Mouse (Mus musculus) c-Kit-positive CD71-negative TER-119-negative erythroid progenitor cells, embryonic 14.5 days (primary cell): Measurements from ENCODE around the gene Gm49388.

Experiments
- DNase-seq: peaks from one replicate; pipeline ENCODE4 v3.0.0-alpha.2; 2013; ENCODE audit warnings: low read depth

The Gm49388 gene

GRCm38 (mm10) chr7:127785308-127785707, at the start of gene Gm49388:
Gene Gm49388 (plus strand): TSS chr7:127785608.
- DNase-seq, result no peak

DNA sequence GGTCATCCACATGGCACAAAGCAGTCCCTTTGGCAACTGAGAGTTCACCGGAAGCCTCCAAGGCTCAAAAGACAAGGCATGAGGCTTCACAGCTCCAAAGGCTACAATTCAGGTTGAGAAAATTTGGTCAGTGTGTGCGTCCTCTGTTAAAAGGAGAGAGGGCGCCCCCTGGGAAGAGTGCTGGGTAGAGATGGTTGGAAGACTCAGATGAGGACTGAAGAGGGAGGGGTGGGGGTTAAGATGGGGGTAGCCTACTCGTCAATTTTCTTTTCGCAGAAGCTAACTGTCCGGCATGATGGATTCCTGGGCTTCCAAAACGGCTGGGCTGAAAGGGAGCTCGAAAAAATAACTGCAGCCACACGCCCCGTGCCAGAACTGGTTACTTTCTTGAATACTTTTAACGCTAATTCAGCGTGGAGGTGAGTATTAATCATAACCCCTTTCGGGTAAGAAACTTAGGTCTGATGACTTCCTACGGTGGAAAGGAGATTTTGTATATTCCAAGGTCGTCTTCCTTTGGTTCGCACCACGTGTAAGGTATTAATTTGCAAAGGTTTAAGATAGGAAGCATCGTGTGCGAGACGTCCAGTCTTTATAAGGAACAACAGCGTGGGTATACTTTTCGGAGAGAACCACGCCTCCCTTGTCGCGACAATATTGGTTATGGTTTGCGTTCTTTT, 40.9 kb upstream of the Gm49388 start, which contains the start of gene Fbxl19:
Gene Fbxl19, plus strand, starts transcription at position 178 of the 680 bp plus-strand sequence.
- DNase-seq, result peak; percentile 81

DNA sequence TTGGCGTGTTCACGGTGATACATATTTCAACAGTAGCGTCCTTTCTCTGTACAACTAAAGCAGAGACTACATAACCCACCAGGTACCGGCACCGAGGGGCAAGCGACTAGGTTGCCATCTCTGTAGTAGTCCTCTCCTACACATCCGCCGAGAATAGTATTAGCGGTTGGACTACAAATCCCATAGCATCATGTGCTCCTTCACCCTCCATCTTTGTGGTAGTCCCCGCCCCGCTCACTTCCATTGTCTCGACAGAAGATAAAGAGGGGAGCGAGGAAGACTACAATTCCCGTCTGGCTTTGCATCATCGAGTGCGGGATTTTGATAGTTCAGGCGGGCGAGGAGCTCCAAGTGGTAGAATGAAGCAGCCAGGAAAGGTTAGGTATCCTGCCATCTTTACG, 40.2 kb upstream of the Gm49388 start:
- peak; percentile 90 for DNase-seq

GRCm38 (mm10) chr7:127745652-127746493, 39.5 kb upstream of the Gm49388 start:
- DNase-seq, result peak; percentile 74

GRCm38 (mm10) chr7:127746494-127747491, 38.6 kb upstream of the Gm49388 start:
- no peak for DNase-seq

DNA sequence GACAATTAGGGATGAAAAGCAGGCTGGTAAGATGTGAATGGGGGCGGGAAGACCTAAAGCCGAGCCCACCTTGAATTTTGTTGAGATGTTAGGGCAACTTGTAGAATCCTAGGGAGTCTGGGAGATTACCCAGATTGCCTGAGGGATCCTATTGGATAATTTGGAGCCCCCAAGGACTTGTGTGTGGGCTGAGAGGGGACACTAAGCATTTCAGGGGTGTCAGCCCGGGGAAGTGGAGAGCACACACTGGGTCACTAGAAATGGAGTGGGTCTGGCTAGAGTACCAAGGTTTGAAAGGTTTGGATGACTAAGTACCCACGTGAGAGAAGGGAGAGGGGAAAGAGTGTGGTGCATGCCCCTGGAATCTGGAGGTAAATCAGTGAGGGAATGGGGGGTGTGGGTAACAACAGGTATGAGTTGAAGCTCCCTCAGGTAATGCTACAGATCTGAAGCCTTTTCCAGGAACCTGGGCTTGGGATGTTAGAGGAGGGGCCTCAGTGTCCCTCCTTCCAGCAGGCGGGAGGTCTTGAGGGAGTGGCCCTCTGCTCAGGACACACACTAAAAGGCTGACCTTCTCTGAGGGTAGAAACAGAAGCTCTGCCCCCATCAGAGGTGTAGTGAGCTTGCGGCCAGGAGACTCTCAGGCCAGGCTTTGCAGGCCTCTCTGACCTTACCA, 37.7 kb upstream of the Gm49388 start:
- no peak for DNase-seq

GRCm38 (mm10) chr7:127748235-127748560, 37.2 kb upstream of the Gm49388 start:
- DNase-seq, result no peak

- no peak for DNase-seq
Observed at GRCm38 (mm10) chr7:127750131-127751127, 35.0 kb upstream of the Gm49388 start.

DNA sequence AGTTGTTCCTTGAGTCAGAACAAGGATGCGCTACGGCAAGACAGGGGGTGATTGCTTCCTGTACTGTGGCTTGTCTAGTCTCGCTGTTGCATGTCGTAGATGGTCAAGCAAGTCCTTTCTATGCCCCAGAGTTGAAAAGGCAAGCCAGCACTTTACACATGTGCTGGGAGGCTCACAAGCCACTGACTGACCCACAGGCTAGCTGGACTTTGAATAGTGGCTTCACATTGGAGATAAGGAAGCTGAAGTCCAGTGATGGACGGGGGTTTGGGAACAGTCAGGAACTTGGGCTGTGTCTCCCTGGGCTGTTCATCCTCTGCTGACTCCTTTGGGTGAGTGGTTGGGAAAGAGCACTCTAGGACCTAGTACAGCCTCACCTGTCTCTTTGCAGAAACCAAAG, 33.8 kb upstream of the Gm49388 start:
- DNase-seq, result no peak

DNA sequence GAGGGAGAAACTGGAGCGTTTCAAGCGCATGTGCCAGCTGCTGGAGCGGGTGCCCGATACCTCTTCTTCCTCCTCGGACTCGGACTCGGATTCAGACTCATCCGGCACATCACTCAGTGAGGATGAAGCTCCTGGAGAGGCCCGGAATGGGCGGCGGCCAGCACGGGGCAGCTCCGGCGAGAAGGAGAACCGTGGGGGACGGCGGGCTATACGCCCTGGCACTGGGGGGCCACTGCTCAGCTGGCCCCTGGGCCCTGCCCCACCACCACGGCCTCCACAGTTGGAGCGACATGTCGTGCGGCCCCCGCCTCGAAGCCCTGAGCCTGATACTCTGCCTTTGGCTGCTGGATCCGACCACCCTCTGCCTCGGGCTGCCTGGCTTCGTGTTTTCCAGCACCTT, 33.3 kb upstream of the Gm49388 start:
- no peak for DNase-seq

DNA sequence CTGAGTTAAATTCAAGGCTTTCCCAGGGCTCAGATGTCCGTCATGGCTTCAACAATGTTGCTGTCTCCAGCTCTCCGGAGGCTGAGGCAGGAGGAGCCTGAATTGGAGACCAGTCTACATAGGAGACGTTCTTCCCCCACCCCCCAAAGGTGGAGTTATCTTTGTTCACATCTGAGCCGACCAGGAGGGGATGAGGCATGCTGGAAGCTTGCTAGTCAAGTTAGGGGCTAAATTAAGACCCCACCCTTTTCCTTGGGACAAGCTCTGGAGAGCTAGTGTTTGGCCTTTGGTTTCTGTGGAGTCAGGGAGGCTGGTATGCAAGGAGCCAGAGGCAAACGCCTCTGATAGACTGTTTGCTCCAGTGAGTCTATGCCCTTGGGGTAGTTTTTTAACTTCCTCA, 32.2 kb upstream of the Gm49388 start:
- DNase-seq, result no peak

DNA sequence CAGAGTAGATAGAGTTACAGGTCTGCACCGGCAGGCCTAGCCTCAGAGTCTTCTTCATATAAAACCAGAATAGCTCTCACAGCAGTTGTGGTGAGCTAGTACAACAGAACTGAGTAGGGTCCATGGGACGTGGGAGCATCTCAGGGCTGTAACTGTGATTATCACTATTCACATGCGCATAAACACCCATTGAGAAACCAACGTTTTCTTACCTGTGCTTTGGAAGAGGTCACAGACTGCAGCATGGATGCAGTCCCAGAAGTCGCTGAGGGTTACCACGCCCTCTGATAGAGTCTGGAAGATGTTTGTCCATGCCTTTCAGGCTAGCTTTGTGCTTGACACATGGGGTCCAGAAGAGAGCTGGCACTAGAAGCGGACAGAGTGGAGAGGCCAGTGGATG, 31.7 kb upstream of the Gm49388 start:
- no peak for DNase-seq

- no peak for DNase-seq
Observed at GRCm38 (mm10) chr7:127759716-127760115, 25.7 kb upstream of the Gm49388 start.

GRCm38 (mm10) chr7:127760478-127760877, 24.9 kb upstream of the Gm49388 start:
- DNase-seq, result no peak

- DNase-seq, result peak; percentile 70
Observed at GRCm38 (mm10) chr7:127761026-127761425, 24.4 kb upstream of the Gm49388 start.

DNA sequence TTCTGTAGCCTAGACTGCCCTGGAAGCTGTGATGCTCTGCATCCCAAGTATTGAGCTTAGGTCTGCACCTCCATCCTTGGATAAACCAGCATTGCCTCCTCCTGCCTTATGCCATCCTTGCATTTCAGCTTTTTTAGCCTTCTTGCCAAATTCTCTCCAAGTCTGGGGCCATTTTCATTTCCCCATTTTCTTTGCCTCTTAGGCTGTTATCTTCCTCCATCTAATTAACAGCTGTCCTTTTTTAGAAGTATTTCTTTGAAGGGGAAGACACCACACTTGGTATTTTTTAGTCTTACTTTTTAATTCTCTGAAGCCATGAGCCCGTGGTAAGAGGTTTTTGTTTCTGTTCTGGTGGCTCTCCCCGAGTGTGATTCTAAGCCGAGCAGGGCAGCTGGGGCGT, 21.8 kb upstream of the Gm49388 start:
- no peak for DNase-seq

DNA sequence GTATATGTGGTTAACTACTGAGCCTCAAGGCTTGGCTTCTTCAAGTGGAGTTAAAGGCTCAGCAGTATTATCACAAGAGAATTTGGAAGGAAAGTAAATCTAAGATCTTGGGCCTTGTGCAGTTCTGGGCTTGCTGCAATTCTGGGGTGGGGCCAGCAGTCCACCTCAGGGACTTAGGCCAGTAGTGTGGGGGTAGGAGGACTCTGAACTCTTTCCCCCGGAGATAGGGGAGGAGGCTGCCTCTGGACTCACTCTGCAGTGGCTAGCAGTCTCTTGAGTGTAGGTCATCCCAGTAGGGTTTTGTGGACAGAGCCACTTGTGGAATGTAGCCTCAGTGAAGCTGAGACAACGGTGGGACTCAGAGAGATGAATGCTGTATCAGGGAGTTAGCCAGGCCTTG, 19.7 kb upstream of the Gm49388 start:
- DNase-seq, result no peak

GRCm38 (mm10) chr7:127766851-127767609, 18.4 kb upstream of the Gm49388 start:
- no peak for DNase-seq

DNA sequence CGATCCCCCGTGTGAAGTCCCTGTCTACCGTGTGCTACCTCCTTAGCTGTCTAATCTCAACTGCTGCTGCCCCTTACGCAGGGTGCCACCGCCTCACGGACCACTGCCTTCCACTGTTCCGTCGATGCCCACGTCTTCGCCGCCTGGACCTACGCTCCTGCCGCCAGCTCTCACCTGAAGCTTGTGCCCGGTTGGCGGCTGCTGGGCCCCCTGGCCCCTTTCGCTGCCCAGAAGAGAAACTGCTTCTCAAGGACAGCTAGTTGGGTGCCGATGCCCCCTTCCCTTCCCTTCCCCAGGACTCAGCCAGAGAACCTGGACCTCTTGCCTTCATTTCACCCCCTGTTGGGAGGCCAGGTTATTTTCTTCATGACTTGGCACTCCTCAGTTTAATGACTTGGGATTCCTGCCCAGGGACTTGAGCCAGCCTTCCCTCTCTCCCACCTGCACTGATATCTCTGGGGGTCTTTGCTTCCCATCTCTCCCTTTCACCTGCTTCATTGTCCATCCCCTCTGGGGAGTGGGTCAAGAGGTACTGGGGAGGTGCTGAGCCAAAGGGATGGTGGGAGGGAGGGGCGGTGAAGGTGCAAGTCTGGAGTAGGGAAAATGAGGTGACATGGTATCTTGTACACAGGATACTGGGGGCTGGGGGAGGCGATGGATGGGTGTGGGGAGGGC, 17.6 kb upstream of the Gm49388 start:
- DNase-seq, result no peak
